Comparison of ENCODE assay signal across 7 mouse cellular contexts in the genomic region with DNA sequence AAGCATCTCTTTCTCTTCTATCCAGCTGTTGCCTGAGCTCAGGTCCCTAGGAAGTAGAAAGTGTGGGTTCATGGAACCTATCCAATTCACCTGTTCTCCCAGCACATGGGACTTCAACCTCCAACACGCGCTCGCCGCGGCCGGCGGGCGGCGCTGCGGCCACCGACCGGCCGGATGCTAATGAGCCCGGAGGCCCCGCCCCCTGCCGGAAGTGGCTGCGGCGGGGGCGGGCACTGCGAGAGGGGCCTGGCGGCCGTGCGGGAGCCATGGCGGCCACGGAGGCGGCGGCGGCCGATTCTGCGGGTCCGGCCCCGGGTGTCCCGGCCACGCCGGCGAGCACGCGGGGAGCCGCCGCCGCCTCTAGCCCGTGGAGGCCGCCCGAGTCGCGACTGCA. TPM values are rescaled to one million over a fixed set of nuclear protein-coding genes. Genes with fewer than 3 reads are reported as not detected.
DNase-seq lines count a peak whose midpoint lies in the region; ATAC-seq lines count a peak whose summit lies in the region.

A gene (plus strand): TSS at position 233 of the 394 bp plus-strand sequence.

- H3K4me1 ChIP-seq in intestine, embryonic 15.5 days (replicated peaks): peaks cover 13% of the 10 kb centered on the region
- peaks cover 9% of the 10 kb centered on the region; the same call in 1 of the 2 replicates for H3K4me1 ChIP-seq in midbrain, embryonic 11.5 days (ENCODE audit: control insufficient read depth, insufficient read depth, low read length)

- H3K27ac ChIP-seq in intestine, embryonic 15.5 days: 0 out of 2 replicates have a peak within 1 kb of the TSS, but pooled peaks have one; percentile 23
- H3K27ac ChIP-seq in midbrain, embryonic 11.5 days (ENCODE audit: low read depth, low read length): no peak within 1 kb of the TSS

- intact Hi-C loops in left cerebral cortex, postnatal 4 days (cut with DNase I): no loop called here

- no peaks in the 10 kb centered on the region for H3K27me3 ChIP-seq in intestine, embryonic 15.5 days (replicated peaks)
- H3K27me3 ChIP-seq in midbrain, embryonic 11.5 days (ENCODE audit: control insufficient read depth, insufficient read depth, low read length): no peaks in the 10 kb centered on the region

- WGBS in intestine, embryonic 15.5 days: under 1% methylated on average over 42 of the region's 46 CpGs
- WGBS in midbrain, embryonic 11.5 days: under 1% methylated on average over 46 of the region's 46 CpGs

- no peaks in the 10 kb centered on the region for H3K9me3 ChIP-seq in intestine, embryonic 15.5 days
- no peaks in the 10 kb centered on the region for H3K9me3 ChIP-seq in midbrain, embryonic 11.5 days (ENCODE audit: control insufficient read depth, low read length)

- peak; percentile 94 for ATAC-seq in intestine, embryonic 15.5 days
- peak; percentile 91 for ATAC-seq in midbrain, embryonic 11.5 days (ENCODE audit: low FRiP score)

- peak within 1 kb of the TSS; percentile 74 for H3K9ac ChIP-seq in intestine, embryonic 15.5 days
- peak within 1 kb of the TSS; percentile 88 for H3K9ac ChIP-seq in midbrain, embryonic 11.5 days (ENCODE audit: low read length)

- peak within 1 kb of the TSS; percentile 95 for H3K4me3 ChIP-seq in intestine, embryonic 15.5 days (replicated peaks)
- H3K4me3 ChIP-seq in midbrain, embryonic 11.5 days (ENCODE audit: low read depth, low read length): peak within 1 kb of the TSS; percentile 98

- H3K36me3 ChIP-seq in intestine, embryonic 15.5 days: no peaks in the 10 kb centered on the region
- no peaks in the 10 kb centered on the region for H3K36me3 ChIP-seq in midbrain, embryonic 11.5 days (ENCODE audit: control insufficient read depth, insufficient read depth, low read length)

- peak; percentile 94 for DNase-seq in adrenal gland, postnatal 14 days
- DNase-seq in embryo, embryonic 9.5 days (ENCODE audit: extremely low spot score): peak; percentile 83
- peak; percentile 88 to 89 for DNase-seq in gastrocnemius, postnatal 4 days (ENCODE audit: low spot score in 2 of 2)
- DNase-seq in left cerebral cortex, postnatal 4 days: peak; percentile 92
- DNase-seq in midbrain, embryonic 11.5 days (ENCODE audit: low spot score, missing footprints): peak; percentile 99
- peak; percentile 78 for DNase-seq in skeletal muscle tissue, adult 2 months (ENCODE audit: low read depth, low spot score)

- H3K4me2 ChIP-seq in intestine, embryonic 15.5 days (replicated peaks): peak within 1 kb of the TSS; percentile 96
- peak within 1 kb of the TSS; percentile 98 for H3K4me2 ChIP-seq in midbrain, embryonic 11.5 days

RNA-seq across cellular contexts. Expression of the gene that starts here (rescaled TPM):
- total RNA-seq in adrenal gland, postnatal 14 days (2021): 17.7 and 20.2 TPM in 2 replicates
- total RNA-seq in gastrocnemius, postnatal 4 days (2021): 10 to 100 TPM; 16.4 to 17.1 TPM
- 9.5 and 10.2 TPM in 2 replicates for polyA plus RNA-seq in intestine, embryonic 15.5 days (2015; fragmentation: Nextera tagmentation; extraction: Ambion mirVana)
- total RNA-seq in left cerebral cortex, postnatal 4 days (2021): 10 to 100 TPM; 27.7 to 30.1 TPM
- polyA plus RNA-seq in midbrain, embryonic 11.5 days (2014; fragmentation: Nextera tagmentation; extraction: Ambion mirVana): 16.8 and 17.5 TPM in 2 replicates
